Mouse (Mus musculus) neutrophil, adult 5-6 weeks (primary cell): ENCODE results near the gene Idi2. TPM values are rescaled to one million over a fixed set of nuclear protein-coding genes. Genes with fewer than 3 reads are reported as not detected.
"Not testable (repeated sequence)": the region's sequence is repeated elsewhere in the genome, so short reads cannot be mapped to it uniquely, and the experiment has no call there.

ENCODE experiments used
- ATAC-seq: fragments of 151-379, 151-347 bp; 2 replicates; pipeline ENCODE4 v1.8.0; 2017; ENCODE audit warnings: mild to moderate bottlenecking, moderate TSS enrichment; ENCODE audit not compliant: insufficient number of reproducible peaks, poor library complexity, low FRiP score, severe bottlenecking; ENCODE audit errors: extremely low read depth
- total RNA-seq: library from RNA; stranded (forward); fragments of 200-1000 nt; gene quantifications from 2 replicates; pipeline ENCODE4 v1.2.3, GENCODE M21; 2017

The Idi2 gene
- total RNA-seq, 1 experiment from 2014 or later: not detected

DNA sequence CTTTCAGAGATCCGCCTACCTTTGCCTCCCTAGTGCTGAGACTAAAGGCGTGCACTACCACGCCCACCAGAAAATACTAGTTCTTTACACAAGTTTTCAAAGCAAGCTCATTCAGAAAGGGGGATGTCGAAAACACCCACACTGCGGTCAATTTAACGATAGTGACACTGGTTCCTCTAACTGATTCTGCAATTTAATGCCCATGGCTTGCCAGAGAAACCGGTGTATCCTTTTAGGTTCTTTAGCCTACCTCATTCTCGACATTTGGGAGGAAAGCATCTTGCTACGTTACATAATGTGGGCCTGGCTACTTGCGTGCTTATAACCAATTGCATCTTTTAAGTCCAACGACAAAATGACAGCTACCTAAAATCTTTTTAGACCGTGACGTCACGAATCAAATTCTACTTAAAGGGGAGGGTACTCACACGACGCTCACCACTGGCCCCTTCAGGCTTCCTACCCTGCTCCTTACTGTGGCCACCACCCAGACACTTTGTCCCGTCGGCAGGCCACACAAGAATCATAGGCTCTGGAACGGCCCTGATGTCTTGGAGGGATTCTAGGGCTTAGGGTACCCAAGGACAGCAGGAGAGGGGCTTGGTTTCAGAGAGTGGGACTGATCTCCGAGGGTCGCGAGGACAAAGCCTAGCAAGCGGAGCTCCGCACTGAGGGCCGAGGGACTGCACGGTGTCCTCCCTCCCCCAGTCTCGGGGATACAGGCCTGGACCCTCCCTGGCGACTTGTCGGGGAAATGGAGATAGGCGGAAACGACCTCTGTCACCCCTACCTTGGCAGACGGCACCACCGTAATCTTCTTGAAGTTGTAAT, 42.7 kb downstream of the Idi2 start:
- no peak for ATAC-seq

DNA sequence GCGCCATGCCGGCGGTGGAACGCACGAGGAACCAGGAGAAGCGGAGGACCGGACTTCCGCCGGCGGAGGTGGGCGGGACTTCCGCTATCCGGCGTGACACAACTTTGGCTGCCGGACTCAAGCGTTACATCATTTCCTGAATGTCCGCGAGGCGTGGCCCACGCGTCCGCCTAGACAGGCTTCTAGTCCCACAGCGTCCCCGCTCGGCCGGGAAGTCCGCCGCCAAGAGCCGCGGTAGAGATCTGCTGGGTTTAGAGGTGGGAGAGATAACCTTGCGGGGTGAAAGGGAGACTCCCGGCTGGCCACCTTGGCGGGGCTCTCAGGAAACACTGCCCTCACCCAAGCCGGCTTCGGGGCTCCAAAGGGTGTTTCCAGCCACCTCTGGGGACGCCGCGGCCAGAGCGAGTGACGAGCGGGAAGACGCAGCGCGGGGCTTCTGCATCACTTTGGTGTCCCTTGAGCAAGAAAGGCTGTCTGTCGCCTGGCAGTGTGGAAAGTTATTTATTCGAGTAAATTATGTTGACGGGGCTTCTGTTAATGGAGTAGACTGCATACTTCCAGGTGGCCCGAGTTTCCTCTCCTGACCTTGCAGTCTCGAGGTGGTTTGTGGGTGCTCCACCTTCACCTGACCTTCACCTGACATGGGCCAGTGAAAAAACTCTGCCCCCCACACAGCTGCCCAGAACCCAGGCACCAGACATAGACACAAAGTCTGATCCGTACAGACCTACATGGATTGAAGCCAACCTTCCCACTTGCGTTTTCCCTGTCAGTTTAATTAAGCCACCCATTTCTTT, 43.5 kb downstream of the Idi2 start, which contains the start of gene Gtpbp4:
Gene Gtpbp4, minus strand, starts transcription at position 94 of the 797 bp plus-strand sequence.
- ATAC-seq: peak; percentile 99

DNA sequence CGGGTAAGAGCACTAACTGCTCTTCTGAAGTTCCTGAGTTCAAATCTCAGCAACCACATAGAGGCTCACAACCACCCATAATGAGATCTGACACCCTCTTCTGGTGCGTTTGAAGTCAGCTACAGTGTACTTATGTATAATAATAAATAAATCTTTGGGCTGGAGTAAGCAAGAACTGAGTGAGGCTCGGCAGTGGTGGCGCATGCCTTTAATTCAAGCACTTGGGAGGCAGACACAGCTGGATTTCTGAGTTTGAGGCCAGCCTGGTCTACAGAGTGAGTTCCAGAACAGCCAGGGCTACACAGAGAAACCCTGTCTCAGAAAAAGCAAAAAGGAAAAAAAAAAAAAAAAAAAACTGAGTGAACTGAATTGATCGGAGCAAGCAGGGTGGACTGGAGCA, 44.6 kb downstream of the Idi2 start:
- not testable (repeated sequence) for ATAC-seq

DNA sequence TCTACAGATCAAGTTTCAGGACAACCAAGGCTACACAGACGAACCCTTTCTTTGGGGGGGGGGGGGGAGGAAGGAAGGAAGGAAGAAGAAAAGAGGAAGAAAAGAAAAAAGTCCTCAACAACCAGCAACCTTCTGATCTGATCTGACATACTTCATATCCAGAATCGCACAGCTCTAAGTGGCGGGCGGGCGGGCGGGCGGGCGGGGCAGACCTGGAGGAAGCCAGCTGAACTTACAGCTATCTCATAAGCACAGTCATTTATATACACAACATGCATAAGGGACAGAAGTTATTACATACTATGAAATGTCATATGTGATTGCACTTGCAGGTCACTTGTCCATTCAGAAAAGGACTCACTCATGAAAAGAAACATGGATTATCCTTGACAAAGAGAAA, 46.8 kb downstream of the Idi2 start:
- no peak for ATAC-seq

DNA sequence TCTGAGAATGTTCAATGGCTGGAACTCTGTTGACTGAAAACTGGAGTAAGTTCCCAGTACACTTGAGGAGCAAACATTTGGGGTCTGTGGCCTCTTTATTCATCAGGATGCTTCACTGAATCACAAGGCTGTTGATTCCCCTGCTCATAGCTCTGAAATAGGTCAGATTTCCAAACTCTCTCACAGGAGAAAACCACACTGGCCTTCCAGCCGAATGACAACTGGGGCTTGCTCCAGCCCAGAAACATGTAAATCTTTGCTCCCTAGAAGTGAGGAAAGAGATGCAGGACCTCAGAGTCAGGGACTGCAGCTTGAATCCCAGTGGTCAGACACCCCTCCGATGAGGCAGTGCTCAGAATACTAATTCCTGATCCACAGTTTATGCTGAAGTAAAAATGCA, 50.6 kb downstream of the Idi2 start:
- no peak for ATAC-seq

Other genes with a start within 250 kb of the Idi2 start
- 46.6 and 48.3 TPM in 2 replicates for gene Wdr37, start 81.0 kb upstream of the Idi2 start, total RNA-seq
- gene Idi1, start 67.4 kb upstream of the Idi2 start, total RNA-seq: 9.9 and 11.3 TPM in 2 replicates
- not detected in 2 replicates for gene Gm9745, start 4.6 kb upstream of the Idi2 start, total RNA-seq
- 54.8 and 57.2 TPM in 2 replicates for gene Gtpbp4, start 43.2 kb downstream of the Idi2 start, total RNA-seq
- gene Larp4b, start 141.0 kb downstream of the Idi2 start, total RNA-seq: 81.3 and 81.6 TPM in 2 replicates